In the genomic region with DNA sequence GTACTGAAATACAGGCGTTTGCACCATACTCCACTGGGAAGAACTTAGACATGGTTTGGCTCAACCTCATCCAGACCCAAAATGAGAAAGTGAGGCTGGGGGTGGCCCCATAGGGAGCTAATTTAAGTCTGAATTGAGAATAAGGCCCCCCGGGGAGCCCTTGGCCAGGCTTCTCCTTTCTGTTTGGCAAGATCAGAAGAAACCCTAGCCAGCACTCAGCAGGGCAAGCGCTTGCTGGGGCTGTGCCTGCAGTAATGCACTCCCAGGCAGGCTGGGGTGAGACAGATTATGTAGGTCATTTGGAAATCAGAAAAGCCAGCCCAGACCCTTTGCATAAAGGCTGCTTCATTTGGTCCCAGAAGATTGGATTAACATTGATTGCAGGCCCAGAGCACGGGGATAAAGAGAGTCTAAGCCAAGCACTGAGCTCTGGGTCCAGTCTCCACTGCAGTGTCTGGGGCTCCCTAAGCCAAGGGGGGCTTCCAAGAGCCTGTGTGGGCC, we compare ENCODE assay signal across 9 mouse cellular contexts. TPM values are rescaled to one million over a fixed set of nuclear protein-coding genes. Genes with fewer than 3 reads are reported as not detected.
DNase-seq lines count a peak whose midpoint lies in the region; ATAC-seq and TF ChIP-seq lines count a peak whose summit lies in the region.
"Had no signal": no experiment of that assay in that cellular context is flagged by ENCODE, and none has a peak within 500 bp of the region (broad histone marks: within the 10 kb centered on the region; RNA-seq: fewer than 3 reads in every experiment).

No protein-coding gene starts in this region.

- TF ChIP-seq CTCF in testis, adult 2 months (IDR thresholded peaks at IDR 0.05; ENCODE audit: control insufficient read depth, insufficient read depth, insufficient replicate concordance, low read depth, low read length): no peak

- 0 out of 2 replicates have a peak overlapping the region, but pooled peaks have one; percentile 33 for H3K9ac ChIP-seq in embryonic facial prominence, embryonic 13.5 days
- H3K9ac ChIP-seq in heart, embryonic 16.5 days (ENCODE audit: low read length): no peak overlapping the region
- no peak overlapping the region for H3K9ac ChIP-seq in kidney, embryonic 16.5 days (replicated peaks; ENCODE audit: low read length)

- no peaks in the 10 kb centered on the region for H3K9me3 ChIP-seq in embryonic facial prominence, embryonic 13.5 days
- H3K9me3 ChIP-seq in heart, embryonic 16.5 days (replicated peaks; ENCODE audit: control insufficient read depth, low read length): no peaks in the 10 kb centered on the region
- no peaks in the 10 kb centered on the region for H3K9me3 ChIP-seq in kidney, embryonic 16.5 days (ENCODE audit: low read length)

- no peak overlapping the region for H3K27ac ChIP-seq in testis, adult 2 months (ENCODE audit: control insufficient read depth, insufficient read depth, low read depth, low read length)
- H3K27ac ChIP-seq in embryonic facial prominence, embryonic 13.5 days: peak overlapping the region; percentile 74
- H3K27ac ChIP-seq in heart, embryonic 16.5 days (ENCODE audit: low read length): no peak overlapping the region
- H3K27ac ChIP-seq in kidney, embryonic 16.5 days (ENCODE audit: low read length): no peak overlapping the region
- H3K27ac ChIP-seq: kidney, postnatal 0 days had no signal

- no peak for TF ChIP-seq POLR2A in testis, adult 2 months (IDR thresholded peaks at IDR 0.05; ENCODE audit: control insufficient read depth, low read depth, low read length)

- peak overlapping the region; percentile 61 for H3K4me3 ChIP-seq in testis, adult 2 months (ENCODE audit: control insufficient read depth, low read depth, low read length)
- no peak overlapping the region for H3K4me3 ChIP-seq in embryonic facial prominence, embryonic 13.5 days
- H3K4me3 ChIP-seq in heart, embryonic 16.5 days (ENCODE audit: low read length): no peak overlapping the region
- H3K4me3 ChIP-seq in kidney, embryonic 16.5 days (ENCODE audit: low read length): no peak overlapping the region

- ATAC-seq in embryonic facial prominence, embryonic 13.5 days (ENCODE audit: insufficient number of reproducible peaks, insufficient read depth, low FRiP score, low TSS enrichment, low read depth): no peak
- ATAC-seq in heart, embryonic 16.5 days (replicated peaks; ENCODE audit: extremely low read depth, insufficient read depth, low FRiP score): 0 out of 2 replicates have a peak, but pooled peaks have one; percentile 38
- no peak for ATAC-seq in kidney, embryonic 16.5 days (ENCODE audit: low FRiP score, low TSS enrichment)

- intact Hi-C loops in left cerebral cortex, postnatal 10 days (cut with DNase I): no loop called here

- H3K4me2 ChIP-seq in embryonic facial prominence, embryonic 13.5 days: peak overlapping the region; percentile 37; the same call in 1 of the 2 replicates
- no peak overlapping the region for H3K4me2 ChIP-seq in heart, embryonic 16.5 days (ENCODE audit: low read depth, low read length)
- no peak overlapping the region for H3K4me2 ChIP-seq in kidney, embryonic 16.5 days (replicated peaks; ENCODE audit: low read depth, low read length)

- no peaks in the 10 kb centered on the region for H3K27me3 ChIP-seq in testis, adult 2 months (ENCODE audit: control insufficient read depth, insufficient read depth, low read length)
- peaks cover 17% of the 10 kb centered on the region; the same call in 1 of the 2 replicates for H3K27me3 ChIP-seq in embryonic facial prominence, embryonic 13.5 days
- no peaks in the 10 kb centered on the region for H3K27me3 ChIP-seq in heart, embryonic 16.5 days (ENCODE audit: control insufficient read depth, insufficient read depth, low read length)
- no peaks in the 10 kb centered on the region for H3K27me3 ChIP-seq in kidney, embryonic 16.5 days (ENCODE audit: insufficient read depth, low read length)

- DNase-seq in testis, postnatal 14 days (ENCODE audit: low spot score): no peak
- DNase-seq in left cerebral cortex, postnatal 10 days (ENCODE audit: extremely low spot score in 1 of 2, low spot score in 2 of 2): peak; percentile 65 to 66
- DNase-seq in right cerebral cortex, adult 18-20 months: peak; percentile 43
- no peak for DNase-seq in urinary bladder, postnatal 10 days (ENCODE audit: low spot score)

- H3K36me3 ChIP-seq in testis, adult 2 months (ENCODE audit: control insufficient read depth, insufficient read depth, low read length): no peaks in the 10 kb centered on the region
- no peaks in the 10 kb centered on the region for H3K36me3 ChIP-seq in embryonic facial prominence, embryonic 13.5 days
- H3K36me3 ChIP-seq in heart, embryonic 16.5 days (ENCODE audit: control insufficient read depth, insufficient read depth): no peaks in the 10 kb centered on the region
- no peaks in the 10 kb centered on the region for H3K36me3 ChIP-seq in kidney, embryonic 16.5 days (ENCODE audit: insufficient read depth, low read length)

- 8% methylated on average over 4 of the region's 4 CpGs for WGBS in embryonic facial prominence, embryonic 13.5 days
- WGBS in heart, embryonic 16.5 days: 35% methylated on average over 4 of the region's 4 CpGs
- 35% methylated on average over 4 of the region's 4 CpGs for WGBS in kidney, embryonic 16.5 days

- no peaks in the 10 kb centered on the region; the same call in 1 of the 2 replicates for H3K4me1 ChIP-seq in testis, adult 2 months (ENCODE audit: control insufficient read depth, insufficient read depth, low read length)
- H3K4me1 ChIP-seq in embryonic facial prominence, embryonic 13.5 days: peaks cover 44% of the 10 kb centered on the region
- peaks cover 16% of the 10 kb centered on the region for H3K4me1 ChIP-seq in heart, embryonic 16.5 days (ENCODE audit: control insufficient read depth, insufficient read depth, low read length)
- 0 out of 2 replicates have a peak, but pooled peaks cover 3% of the 10 kb centered on the region for H3K4me1 ChIP-seq in kidney, embryonic 16.5 days (ENCODE audit: insufficient read depth, low read length)

RNA-seq across cellular contexts. Expression of a gene that starts 44.6 kb away (rescaled TPM):
- polyA plus RNA-seq in testis, adult 2 months (2012; rRNA removed): 21.2 and 25.9 TPM in 2 replicates
- 24.1 and 27.7 TPM in 2 replicates for polyA plus RNA-seq in embryonic facial prominence, embryonic 13.5 days (2015; fragmentation: Nextera tagmentation; extraction: Ambion mirVana)
- 9.3 and 9.7 TPM in 2 replicates for polyA plus RNA-seq in heart, embryonic 16.5 days (2015; fragmentation: Nextera tagmentation; extraction: Ambion mirVana)
- 10 to 100 TPM in 1 of 2 experiments, 1 to 10 TPM in 1; 9.0 to 11.1 TPM for total RNA-seq in left cerebral cortex, postnatal 10 days (2021)
- polyA plus RNA-seq in kidney, embryonic 16.5 days (2015; fragmentation: Nextera tagmentation; extraction: Ambion mirVana): 23.6 TPM in 2 replicates

Comparison
In these comparisons a context has a peak if more than half of its experiments do, and no peak if none do; other contexts are left out.
1. DNase-seq: peak in left cerebral cortex, postnatal 10 days (2 of 2) and right cerebral cortex, adult 18-20 months (single experiment); none in testis, postnatal 14 days (single experiment) and urinary bladder, postnatal 10 days (single experiment).